Mouse (Mus musculus) embryonic facial prominence, embryonic 15.5 days (tissue): Measurements from ENCODE around the gene Bcas3. TPM values are rescaled to one million over a fixed set of nuclear protein-coding genes. Genes with fewer than 3 reads are reported as not detected.

Source experiments
- ATAC-seq: fragments of 200-750 bp; cut with Nextera tagmentation; 2 replicates; pipeline ENCODE4 v1.8.0; 2017; ENCODE audit warnings: low read depth, moderate TSS enrichment; ENCODE audit not compliant: insufficient number of reproducible peaks, low FRiP score, low TSS enrichment
- H3K27ac ChIP-seq: fragments of 300-500 bp; sonication (generic); replicated peaks from 2 replicates; pipeline ENCODE4 v1.5.1; 2015; ENCODE audit warnings: mild to moderate bottlenecking, inconsistent platforms
- H3K27me3 ChIP-seq: fragments of 300-500 bp; sonication (generic); 2 replicates; pipeline ENCODE4 v1.6.1; 2015; ENCODE audit warnings: inconsistent platforms
- H3K36me3 ChIP-seq: fragments of 300-500 bp; sonication (generic); 2 replicates; pipeline ENCODE4 v1.6.1; 2015; ENCODE audit warnings: mild to moderate bottlenecking, inconsistent platforms
- H3K4me1 ChIP-seq: fragments of 300-500 bp; sonication (generic); 2 replicates; pipeline ENCODE4 v1.6.1; 2015; ENCODE audit warnings: inconsistent platforms
- H3K4me2 ChIP-seq: fragments of 300-500 bp; sonication (generic); replicated peaks from 2 replicates; pipeline ENCODE4 v1.6.1; 2015; ENCODE audit warnings: mild to moderate bottlenecking, inconsistent platforms
- H3K4me3 ChIP-seq: fragments of 300-500 bp; sonication (generic); replicated peaks from 2 replicates; pipeline ENCODE4 v1.5.1; 2015; ENCODE audit warnings: mild to moderate bottlenecking, inconsistent platforms
- H3K9ac ChIP-seq: fragments of 300-500 bp; sonication (generic); 2 replicates; pipeline ENCODE4 v1.6.1; 2015; ENCODE audit warnings: inconsistent platforms
- H3K9me3 ChIP-seq: fragments of 300-500 bp; sonication (generic); replicated peaks from 2 replicates; pipeline ENCODE4 v1.6.1; 2016; ENCODE audit warnings: inconsistent platforms
- WGBS: fragments of 180-500 bp; shearing (Covaris S2); methylation state at CpG from one replicate; pipeline ENCODE4 v1.1.7; 2015; 5-methylcytosine and 5-hydroxymethylcytosine counted together
- polyA plus RNA-seq: library from polyadenylated mRNA; unstranded; fragments of >200 nt; fragmentation: Nextera tagmentation; extraction: Ambion mirVana; gene quantifications from 2 replicates; pipeline ENCODE4 v1.2.1, GENCODE M21; 2015

Bcas3 gene
- polyA plus RNA-seq, 1 experiment from 2014 or later, result 32.7 TPM

- ATAC-seq, result no peak
- no peak overlapping the region for H3K27ac ChIP-seq
- no peak overlapping the region for H3K4me2 ChIP-seq
- H3K4me1 ChIP-seq, result peaks cover 13% of the 10 kb centered on the region; the same call in 1 of the 2 replicates
- no peak overlapping the region for H3K4me3 ChIP-seq
- WGBS, result 58% methylated on average over 8 of the region's 8 CpGs
- no peaks in the 10 kb centered on the region for H3K27me3 ChIP-seq
- no peak overlapping the region for H3K9ac ChIP-seq
- H3K9me3 ChIP-seq, result no peaks in the 10 kb centered on the region
- H3K36me3 ChIP-seq, result no peaks in the 10 kb centered on the region
Measured at GRCm38 (mm10) chr11:85621994-85622393, 269.0 kb downstream of the Bcas3 start.

DNA sequence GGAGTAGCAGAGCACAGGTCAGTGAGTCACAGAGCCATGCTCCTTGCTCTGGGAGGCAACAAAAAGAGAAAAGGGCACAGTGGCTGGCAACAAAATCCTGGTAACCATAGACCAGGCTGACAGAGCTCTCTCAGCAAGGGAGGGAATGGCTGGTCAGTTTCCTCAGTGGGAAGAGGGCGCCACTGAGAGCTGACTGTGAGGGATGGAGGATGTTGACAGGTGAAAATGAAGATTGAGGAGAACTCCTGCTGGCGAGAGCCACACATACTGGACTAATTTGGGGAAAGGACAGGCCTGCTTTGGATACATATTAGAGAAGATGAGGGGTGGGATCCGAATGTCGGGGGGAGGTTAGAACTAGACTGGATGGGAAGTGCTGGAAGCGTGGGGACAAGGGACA is 272.2 kb downstream of the Bcas3 start:
- Histone ChIP-seq H3K4me1 (peaks cover 25% of the 10 kb centered on the region), H3K4me3 (no peak overlapping the region), H3K36me3 (no peaks in the 10 kb centered on the region), H3K4me2 (no peak overlapping the region), H3K27ac (no peak overlapping the region), H3K9me3 (no peaks in the 10 kb centered on the region), H3K27me3 (no peaks in the 10 kb centered on the region), H3K9ac (no peak overlapping the region)
- 56% methylated on average over 5 of the region's 5 CpGs for WGBS
- no peak for ATAC-seq

DNA sequence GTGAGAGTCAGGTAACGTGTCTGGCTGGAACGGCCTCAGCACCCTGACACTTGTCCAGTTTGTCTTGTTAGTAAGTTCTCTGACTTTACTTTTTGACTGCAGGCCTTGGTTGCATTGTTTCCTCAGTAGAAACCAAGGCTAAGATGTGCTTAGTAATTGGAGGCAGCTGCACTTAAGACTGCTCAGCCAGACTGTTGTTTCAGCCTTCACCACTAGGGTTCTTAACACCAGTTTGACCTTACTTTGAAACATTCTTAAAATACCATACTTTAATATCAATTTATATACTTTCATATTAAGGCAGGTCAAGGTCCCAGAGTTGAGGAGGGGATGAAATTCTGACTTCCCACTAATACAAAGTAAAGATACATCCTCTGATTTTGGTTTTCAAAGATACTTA is 273.9 kb downstream of the Bcas3 start:
- Histone ChIP-seq H3K36me3 (no peaks in the 10 kb centered on the region), H3K4me3 (no peak overlapping the region), H3K4me2 (no peak overlapping the region), H3K9me3 (no peaks in the 10 kb centered on the region), H3K27ac (no peak overlapping the region), H3K9ac (no peak overlapping the region), H3K4me1 (peaks cover 25% of the 10 kb centered on the region), H3K27me3 (no peaks in the 10 kb centered on the region)
- WGBS, result 45% methylated on average over 2 of the region's 2 CpGs
- ATAC-seq, result no peak

DNA sequence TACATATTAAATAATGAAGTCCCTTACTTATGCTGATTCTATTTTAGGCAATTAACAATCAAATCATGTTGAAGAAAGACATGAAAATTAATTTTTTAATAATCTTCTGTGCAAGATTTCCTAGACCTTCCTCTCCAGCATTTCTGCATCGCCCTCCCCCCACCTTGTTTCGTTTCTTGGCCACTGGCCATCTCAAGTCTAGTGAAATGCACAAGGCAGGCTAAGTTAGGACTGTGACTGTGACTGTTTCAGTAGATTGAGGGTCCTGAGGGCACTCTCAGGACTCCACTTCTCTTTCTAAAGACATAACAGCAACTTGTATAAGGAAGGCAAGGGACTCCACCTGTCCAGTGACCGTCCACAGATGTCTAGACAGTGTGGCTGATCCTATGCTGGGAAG is 274.4 kb downstream of the Bcas3 start:
- ATAC-seq, result no peak
- peaks cover 24% of the 10 kb centered on the region for H3K4me1 ChIP-seq
- H3K36me3 ChIP-seq, result no peaks in the 10 kb centered on the region
- no peak overlapping the region for H3K27ac ChIP-seq
- no peak overlapping the region for H3K4me2 ChIP-seq
- 44% methylated on average over 3 of the region's 3 CpGs for WGBS
- no peaks in the 10 kb centered on the region for H3K9me3 ChIP-seq
- no peak overlapping the region for H3K9ac ChIP-seq
- H3K4me3 ChIP-seq, result no peak overlapping the region
- no peaks in the 10 kb centered on the region for H3K27me3 ChIP-seq

DNA sequence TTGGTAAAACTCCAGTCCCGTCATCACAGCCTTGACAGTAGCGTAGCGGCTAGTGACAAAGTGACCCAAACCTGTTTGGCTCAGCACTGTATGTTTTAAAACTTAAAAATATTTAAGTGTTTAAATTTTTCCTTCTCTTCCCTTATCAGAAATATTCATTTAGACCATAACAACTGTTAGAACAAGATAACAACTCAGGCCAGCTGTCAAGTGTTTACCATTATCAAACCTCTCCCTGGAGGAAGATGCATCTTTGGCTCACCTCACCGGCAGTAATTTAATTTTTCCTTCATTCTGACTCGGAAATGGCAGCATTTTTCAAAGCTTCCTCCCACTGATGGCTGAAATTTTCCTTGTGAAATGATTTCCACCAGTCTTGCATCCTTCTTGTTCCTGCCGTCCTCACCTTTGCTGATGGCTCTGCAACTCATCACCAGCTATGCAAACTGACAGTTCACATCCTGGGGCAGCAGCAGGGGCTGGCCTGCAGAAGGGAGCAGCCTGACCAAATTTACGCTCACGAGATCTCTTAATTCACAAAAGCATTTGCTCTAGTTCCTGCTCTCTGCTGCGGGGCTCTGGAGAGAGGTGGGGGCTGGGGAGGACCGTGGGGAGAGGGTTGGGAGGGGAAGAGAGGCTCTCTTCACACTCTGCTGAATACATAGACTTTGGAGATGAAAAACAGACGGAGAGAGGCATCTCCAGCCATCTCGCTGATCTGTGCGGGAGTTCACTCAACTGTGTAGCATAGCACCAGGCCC is 275.5 kb downstream of the Bcas3 start:
- peaks cover 30% of the 10 kb centered on the region for H3K4me1 ChIP-seq
- no peak for ATAC-seq
- no peak overlapping the region for H3K4me3 ChIP-seq
- H3K27me3 ChIP-seq, result no peaks in the 10 kb centered on the region
- WGBS, result 35% methylated on average over 13 of the region's 13 CpGs
- peak overlapping the region; percentile 13; the same call in 1 of the 2 replicates for H3K27ac ChIP-seq
- no peaks in the 10 kb centered on the region for H3K36me3 ChIP-seq
- H3K9me3 ChIP-seq, result no peaks in the 10 kb centered on the region
- no peak overlapping the region for H3K4me2 ChIP-seq
- H3K9ac ChIP-seq, result no peak overlapping the region

- H3K27me3 ChIP-seq, result no peaks in the 10 kb centered on the region
- no peak overlapping the region for H3K27ac ChIP-seq
- ATAC-seq, result no peak
- no peak overlapping the region for H3K4me2 ChIP-seq
- H3K9ac ChIP-seq, result no peak overlapping the region
- no peak overlapping the region for H3K4me3 ChIP-seq
- no peaks in the 10 kb centered on the region for H3K36me3 ChIP-seq
- peaks cover 21% of the 10 kb centered on the region for H3K4me1 ChIP-seq
- 23% methylated on average over 2 of the region's 2 CpGs for WGBS
- no peaks in the 10 kb centered on the region for H3K9me3 ChIP-seq
Measured at GRCm38 (mm10) chr11:85632568-85632981, 279.6 kb downstream of the Bcas3 start.

GRCm38 (mm10) chr11:85638696-85639495 is 285.9 kb downstream of the Bcas3 start:
- no peaks in the 10 kb centered on the region for H3K36me3 ChIP-seq
- 22% methylated on average over 12 of the region's 12 CpGs for WGBS
- no peak overlapping the region for H3K4me3 ChIP-seq
- ATAC-seq, result no peak
- H3K27me3 ChIP-seq, result no peaks in the 10 kb centered on the region
- peaks cover 19% of the 10 kb centered on the region; the same call in 1 of the 2 replicates for H3K4me1 ChIP-seq
- H3K9ac ChIP-seq, result no peak overlapping the region
- H3K4me2 ChIP-seq, result 0 out of 2 replicates have a peak overlapping the region, but pooled peaks have one; percentile 4
- H3K9me3 ChIP-seq, result no peaks in the 10 kb centered on the region
- no peak overlapping the region for H3K27ac ChIP-seq

- WGBS, result 15% methylated on average over 5 of the region's 5 CpGs
- peaks cover 31% of the 10 kb centered on the region; the same call in 1 of the 2 replicates for H3K4me1 ChIP-seq
- peak overlapping the region; percentile 73 for H3K27ac ChIP-seq
- H3K36me3 ChIP-seq, result no peaks in the 10 kb centered on the region
- ATAC-seq, result peak; percentile 57; the same call in 1 of the 2 replicates
- H3K9ac ChIP-seq, result no peak overlapping the region; the same call in 1 of the 2 replicates
- H3K4me3 ChIP-seq, result peak overlapping the region; percentile 25
- no peaks in the 10 kb centered on the region for H3K9me3 ChIP-seq
- peak overlapping the region; percentile 36 for H3K4me2 ChIP-seq
- no peaks in the 10 kb centered on the region for H3K27me3 ChIP-seq
Measured at GRCm38 (mm10) chr11:85640659-85641058, 287.7 kb downstream of the Bcas3 start.

- 55% methylated on average over 4 of the region's 4 CpGs for WGBS
Measured at GRCm38 (mm10) chr11:85641486-85641885, 288.5 kb downstream of the Bcas3 start.

DNA sequence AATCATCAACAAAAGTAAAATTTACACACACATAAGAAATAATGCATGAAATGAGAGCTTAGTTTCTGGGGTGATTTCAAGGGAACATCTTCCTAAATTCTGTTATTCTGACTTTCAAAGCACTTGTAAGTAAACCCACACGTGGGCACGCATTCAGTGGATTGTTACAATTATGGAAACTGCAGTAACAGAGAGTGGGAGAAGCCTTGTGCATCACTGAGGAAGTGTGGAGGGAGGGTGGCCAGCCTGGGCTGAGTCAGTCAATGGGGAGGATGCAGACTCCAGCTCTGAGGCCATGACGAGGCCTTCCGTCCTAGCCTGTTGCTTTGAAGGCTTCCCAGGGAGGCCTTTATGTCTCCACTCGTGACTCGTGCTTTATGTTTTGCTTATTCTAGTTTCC is 289.6 kb downstream of the Bcas3 start:
- H3K4me2 ChIP-seq, result no peak overlapping the region
- no peaks in the 10 kb centered on the region for H3K9me3 ChIP-seq
- H3K27ac ChIP-seq, result peak overlapping the region; percentile 58
- peaks cover 31% of the 10 kb centered on the region; the same call in 1 of the 2 replicates for H3K4me1 ChIP-seq
- no peak for ATAC-seq
- H3K4me3 ChIP-seq, result no peak overlapping the region
- no peaks in the 10 kb centered on the region for H3K27me3 ChIP-seq
- no peaks in the 10 kb centered on the region for H3K36me3 ChIP-seq
- WGBS, result 46% methylated on average over 6 of the region's 6 CpGs
- H3K9ac ChIP-seq, result no peak overlapping the region

More at GRCm38 (mm10) chr11:85641486-85641885, 288.5 kb downstream of the Bcas3 start:
- Histone ChIP-seq H3K4me2 (no peak overlapping the region), H3K4me1 (peaks cover 31% of the 10 kb centered on the region; the same call in 1 of the 2 replicates), H3K9ac (no peak overlapping the region), H3K27me3 (no peaks in the 10 kb centered on the region), H3K27ac (0 out of 2 replicates have a peak overlapping the region, but pooled peaks have one; percentile 11), H3K4me3 (no peak overlapping the region), H3K36me3 (no peaks in the 10 kb centered on the region), H3K9me3 (no peaks in the 10 kb centered on the region)
- ATAC-seq, result no peak

- Histone ChIP-seq H3K36me3 (no peaks in the 10 kb centered on the region), H3K9me3 (no peaks in the 10 kb centered on the region), H3K27me3 (no peaks in the 10 kb centered on the region), H3K9ac (no peak overlapping the region), H3K4me1 (peaks cover 31% of the 10 kb centered on the region; the same call in 1 of the 2 replicates), H3K4me2 (no peak overlapping the region), H3K4me3 (no peak overlapping the region), H3K27ac (peak overlapping the region; percentile 58)
- 77% methylated on average over 4 of the region's 4 CpGs for WGBS
- no peak for ATAC-seq
Measured at GRCm38 (mm10) chr11:85643025-85643424, 290.1 kb downstream of the Bcas3 start.
